Mouse (Mus musculus) spleen, adult 12 weeks (tissue): Measurements from ENCODE around the gene Nle1.

Experiments used
- DNase-seq: peaks from one replicate; pipeline ENCODE4 v3.0.0; 2022; ENCODE audit warnings: low spot score

The Nle1 gene

DNA sequence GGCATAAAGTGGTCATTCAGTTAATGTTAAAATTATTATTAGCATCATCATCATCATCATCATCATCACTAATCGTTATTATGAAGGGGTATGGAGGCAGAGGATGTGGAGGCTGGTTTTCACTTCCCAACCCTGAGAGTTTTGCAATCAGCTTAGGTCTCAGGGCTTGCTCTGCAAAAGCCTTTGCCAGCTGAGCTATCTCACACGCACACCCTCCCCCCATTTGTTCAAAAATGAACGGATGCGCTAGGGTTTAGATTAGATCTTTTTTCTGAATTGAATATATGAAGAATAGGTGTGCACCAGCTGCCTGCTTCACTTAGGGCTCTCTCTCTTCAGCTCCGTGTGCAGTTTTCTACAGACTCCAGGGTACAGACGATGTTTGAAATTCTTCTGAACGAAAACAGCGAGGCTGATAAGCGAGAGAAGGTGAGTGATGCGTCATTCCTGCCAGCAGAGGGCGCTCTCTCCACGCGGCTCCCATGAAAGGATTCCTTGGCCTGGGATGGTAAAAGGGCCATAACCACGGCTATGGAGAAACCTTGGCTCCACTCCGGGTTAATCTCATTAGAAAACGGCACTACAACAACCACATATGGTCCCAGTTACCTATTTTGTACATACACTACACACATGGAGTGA, 6.6 kb upstream of the Nle1 start:
- peak; percentile 60 for DNase-seq

- DNase-seq, result no peak
Observed at GRCm38 (mm10) chr11:82910679-82911389, 2.6 kb upstream of the Nle1 start.

- no peak for DNase-seq
Observed at GRCm38 (mm10) chr11:82910250-82910649, 2.0 kb upstream of the Nle1 start, which contains the start of gene Unc45b. Gene Unc45b, plus strand, starts transcription at chr11:82910550.

- no peak for DNase-seq
Observed at GRCm38 (mm10) chr11:82908608-82908989, 388 bp upstream of the Nle1 start.

GRCm38 (mm10) chr11:82905816-82906215, 2.4 kb downstream of the Nle1 start:
- DNase-seq, result no peak

- no peak for DNase-seq
Observed at GRCm38 (mm10) chr11:82904952-82905351, 3.3 kb downstream of the Nle1 start.

GRCm38 (mm10) chr11:82901606-82902310, 6.5 kb downstream of the Nle1 start:
- no peak for DNase-seq

- no peak for DNase-seq
Observed at GRCm38 (mm10) chr11:82899720-82900119, 8.5 kb downstream of the Nle1 start.

DNA sequence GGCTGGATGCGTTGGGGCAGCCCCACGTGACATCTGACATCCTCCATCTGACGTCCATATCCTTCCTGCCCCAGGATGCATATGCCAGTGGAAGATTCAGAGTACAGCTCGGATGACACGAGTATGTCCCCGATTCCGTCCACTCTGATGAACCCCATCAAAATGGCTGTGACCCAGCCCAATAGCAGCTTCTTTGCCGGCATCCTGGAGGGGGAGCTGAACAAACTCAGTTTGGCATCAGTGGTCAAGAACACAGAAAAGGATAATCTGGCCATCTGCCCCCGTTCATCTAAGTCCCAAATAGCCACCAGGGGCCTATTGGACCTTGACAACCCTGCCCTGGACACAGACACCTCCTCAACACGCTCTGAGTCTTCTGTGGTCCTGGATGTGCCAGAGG, 10.7 kb downstream of the Nle1 start:
- DNase-seq, result no peak

DNA sequence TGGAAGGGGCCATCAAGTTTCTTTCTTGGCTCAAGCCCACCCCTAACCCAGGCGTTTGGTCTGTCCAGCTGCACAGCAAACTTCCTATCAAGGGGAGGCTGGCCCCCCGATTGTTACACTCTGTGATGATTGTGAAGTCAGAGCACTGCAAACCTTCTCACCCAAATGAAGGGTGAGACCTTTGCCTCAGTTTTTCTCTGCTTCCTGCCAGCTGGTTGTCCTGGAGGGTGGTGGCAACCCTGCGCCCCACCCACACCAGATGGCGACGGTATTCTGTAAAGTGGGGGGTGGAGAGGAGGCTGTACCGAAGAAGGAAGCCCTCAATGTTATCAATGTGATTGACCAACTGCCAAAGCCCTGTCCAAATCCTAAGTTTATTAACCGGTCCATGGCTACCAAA, 16.3 kb downstream of the Nle1 start, which contains the start of gene Fndc8:
Fndc8 (plus strand) TSS at position 189 of the 400 bp plus-strand sequence.
- no peak for DNase-seq

GRCm38 (mm10) chr11:82890342-82890762, 17.9 kb downstream of the Nle1 start, which contains the start of gene Rad51d:
Gene Rad51d, minus strand, starts transcription at chr11:82890614.
- peak; percentile 92 for DNase-seq

DNA sequence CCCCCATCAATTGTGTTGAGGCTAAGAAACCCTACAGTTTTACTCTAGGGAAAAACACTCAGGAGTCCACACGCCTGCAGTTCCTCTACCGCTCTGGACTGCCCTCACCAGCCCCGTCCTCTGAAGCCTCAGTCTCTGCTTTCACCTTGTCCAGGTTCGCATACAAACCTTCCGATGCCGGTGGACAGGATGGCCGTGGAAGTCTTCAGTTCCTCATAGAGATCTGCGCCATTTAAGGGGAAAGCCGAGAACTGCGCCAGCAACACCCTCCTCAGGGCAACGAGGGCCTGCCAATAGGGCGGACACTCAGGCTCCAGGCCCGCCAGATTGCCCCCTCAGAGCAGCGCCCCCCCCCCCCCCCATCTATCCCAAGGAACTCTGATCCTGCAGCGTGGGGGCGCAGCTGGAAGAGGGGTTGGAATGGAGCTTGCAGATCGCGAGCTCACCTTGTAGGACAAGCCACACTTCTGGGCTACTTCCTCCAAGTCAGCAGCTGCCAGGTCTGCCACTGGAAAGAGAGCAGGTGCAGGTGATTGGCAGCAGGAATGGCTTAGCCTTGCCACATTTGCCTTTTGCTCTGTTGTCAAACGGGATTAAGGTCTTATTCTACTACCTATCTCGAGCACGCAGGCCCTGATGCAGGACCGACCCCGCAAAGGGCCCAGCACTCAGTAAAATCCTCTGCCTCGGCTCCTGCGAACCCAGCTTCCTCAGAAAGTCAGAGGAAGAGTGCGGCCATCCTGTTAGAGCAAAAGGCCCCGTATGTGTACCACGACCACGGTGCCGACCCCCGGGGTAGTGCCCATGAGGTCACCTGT, 18.5 kb downstream of the Nle1 start:
- DNase-seq, result no peak

GRCm38 (mm10) chr11:82888491-82888946, 19.7 kb downstream of the Nle1 start:
- DNase-seq, result no peak

DNA sequence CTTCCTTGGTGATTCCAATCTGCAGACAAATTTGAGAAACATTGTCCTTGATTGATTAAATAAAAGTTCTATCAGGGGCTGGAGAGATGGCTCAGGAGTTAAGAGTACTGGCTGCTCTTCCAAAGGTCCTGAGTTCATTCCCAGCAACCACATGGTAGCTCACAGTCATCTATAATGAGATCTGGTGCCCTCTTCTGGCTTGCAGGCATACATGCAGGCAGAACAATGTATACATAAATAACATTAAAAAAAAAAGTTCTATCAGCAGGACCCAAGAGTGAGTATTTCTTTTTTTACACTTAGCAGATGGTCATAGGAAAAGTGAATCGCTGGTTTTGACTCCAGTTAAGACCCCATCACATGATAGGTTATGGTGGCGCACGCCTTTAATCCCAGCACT, 21.7 kb downstream of the Nle1 start:
- DNase-seq, result no peak

DNA sequence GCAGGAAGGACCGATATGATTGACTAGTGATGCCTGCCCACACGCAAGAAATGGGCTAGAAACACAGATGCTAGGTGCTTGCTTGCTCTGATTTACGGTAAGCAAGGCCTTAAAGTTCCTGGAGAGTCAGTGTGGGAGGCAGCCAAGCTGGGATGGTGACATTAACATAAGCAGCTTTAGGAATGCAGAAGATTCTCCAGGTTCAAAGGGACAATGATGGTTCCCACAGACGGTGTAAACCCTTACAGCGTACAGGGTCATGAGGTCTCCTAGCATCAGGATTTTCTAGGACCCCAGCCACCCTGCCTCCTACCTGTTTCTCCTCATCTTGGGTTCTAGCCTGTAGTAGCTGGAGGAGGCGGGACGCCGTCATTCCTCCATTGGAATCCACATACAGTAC, 25.0 kb downstream of the Nle1 start:
- DNase-seq, result no peak

GRCm38 (mm10) chr11:82877726-82878344, 30.4 kb downstream of the Nle1 start:
- no peak for DNase-seq

- no peak for DNase-seq
Observed at GRCm38 (mm10) chr11:82875631-82876030, 32.6 kb downstream of the Nle1 start.

- no peak for DNase-seq
Observed at GRCm38 (mm10) chr11:82874924-82875323, 33.3 kb downstream of the Nle1 start.

- DNase-seq, result peak; percentile 88
Observed at GRCm38 (mm10) chr11:82871031-82871446, 37.2 kb downstream of the Nle1 start, which contains the start of gene Rffl. Gene Rffl, minus strand, starts transcription at chr11:82871210.

DNA sequence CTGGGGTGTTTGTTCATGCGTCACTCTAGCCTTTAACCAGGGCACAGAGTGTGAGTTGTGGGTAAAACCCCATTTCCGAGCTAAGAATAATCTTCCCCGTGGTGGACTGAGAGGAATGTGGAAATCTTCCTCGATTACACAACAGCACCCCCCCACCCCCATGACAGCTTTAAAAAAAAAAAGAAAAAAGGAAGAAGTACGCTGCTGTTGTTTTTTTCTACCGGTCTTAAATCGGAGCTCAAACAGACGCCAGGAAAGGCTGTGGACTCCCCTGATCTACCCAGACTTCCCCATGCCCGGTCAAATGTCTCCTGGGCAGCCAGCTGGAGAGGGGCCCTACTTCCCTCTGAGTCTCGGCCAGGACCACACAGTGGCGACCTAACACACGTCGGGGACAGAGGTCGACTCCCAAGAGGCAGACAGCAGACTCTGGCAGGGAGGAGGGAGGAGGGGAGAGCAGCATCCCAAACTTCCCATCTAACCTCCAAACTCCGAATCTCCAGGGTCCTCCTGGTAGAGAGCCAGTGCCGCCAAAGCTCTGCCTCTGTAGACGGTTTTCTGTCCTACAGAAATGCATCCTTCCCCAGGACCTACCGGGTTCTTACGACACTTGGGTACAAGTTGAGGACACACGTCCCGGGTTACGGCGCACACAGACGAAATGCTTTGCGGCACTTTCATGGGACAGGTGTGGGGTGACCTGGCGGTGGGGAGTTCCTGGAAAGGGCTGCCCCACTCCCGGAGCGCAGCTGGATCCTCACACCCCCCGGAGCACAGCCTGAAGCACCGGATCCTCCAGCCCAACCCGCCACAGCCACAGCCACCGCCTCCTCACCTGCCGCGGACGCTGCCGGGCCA, 37.8 kb downstream of the Nle1 start:
- no peak for DNase-seq
